Mouse (Mus musculus): ENCODE measurements around the gene Plcxd1. TPM values are rescaled to one million over a fixed set of nuclear protein-coding genes. Genes with fewer than 3 reads are reported as not detected.
"Not testable (repeated sequence)": the region's sequence is repeated elsewhere in the genome, so short reads cannot be mapped to it uniquely, and the experiment has no call there.

The Plcxd1 gene
- polyA plus RNA-seq, 1 experiment from 2014 or later = 0.33 TPM

GRCm38 (mm10) chr5:110104616-110105380, 5.0 kb downstream of the Plcxd1 start:
- no peak for ATAC-seq (replicated peaks; ENCODE audit: insufficient number of reproducible peaks, low FRiP score, low TSS enrichment)
- Histone ChIP-seq H3K27ac (ENCODE audit: low read depth, low read length) (no peak overlapping the region), H3K9ac (ENCODE audit: low read depth, low read length) (no peak overlapping the region), H3K27me3 (ENCODE audit: control insufficient read depth, insufficient read depth, low read length) (peaks cover 7% of the 10 kb centered on the region; the same call in 1 of the 2 replicates), H3K4me3 (ENCODE audit: low read depth, low read length) (no peak overlapping the region), H3K9me3 (replicated peaks; ENCODE audit: control insufficient read depth, low read length) (no peaks in the 10 kb centered on the region), H3K4me1 (ENCODE audit: control insufficient read depth, insufficient read depth, low read length) (peaks cover 15% of the 10 kb centered on the region), H3K4me2 (no peak overlapping the region), H3K36me3 (ENCODE audit: control insufficient read depth, insufficient read depth, low read length) (peaks cover 31% of the 10 kb centered on the region)
- WGBS (ENCODE audit: insufficient replicate concordance) = 92% methylated on average over 36 of the region's 36 CpGs

GRCm38 (mm10) chr5:110106140-110106871, 6.5 kb downstream of the Plcxd1 start:
- Histone ChIP-seq H3K36me3 (ENCODE audit: control insufficient read depth, insufficient read depth, low read length) (peaks cover 31% of the 10 kb centered on the region), H3K9ac (ENCODE audit: low read depth, low read length) (no peak overlapping the region), H3K4me2 (peak overlapping the region; percentile 95), H3K9me3 (replicated peaks; ENCODE audit: control insufficient read depth, low read length) (no peaks in the 10 kb centered on the region), H3K4me1 (ENCODE audit: control insufficient read depth, insufficient read depth, low read length) (peaks cover 15% of the 10 kb centered on the region), H3K4me3 (ENCODE audit: low read depth, low read length) (peak overlapping the region; percentile 85), H3K27me3 (ENCODE audit: control insufficient read depth, insufficient read depth, low read length) (no peaks in the 10 kb centered on the region), H3K27ac (ENCODE audit: low read depth, low read length) (no peak overlapping the region)
- 93% methylated on average over 26 of the region's 26 CpGs for WGBS (ENCODE audit: insufficient replicate concordance)
- no peak for ATAC-seq (replicated peaks; ENCODE audit: insufficient number of reproducible peaks, low FRiP score, low TSS enrichment)

GRCm38 (mm10) chr5:110106901-110107564, 7.3 kb downstream of the Plcxd1 start:
- H3K4me2 ChIP-seq = peak overlapping the region; percentile 95
- ATAC-seq (replicated peaks; ENCODE audit: insufficient number of reproducible peaks, low FRiP score, low TSS enrichment) = peak; percentile 16
- peak overlapping the region; percentile 97 for H3K27ac ChIP-seq (ENCODE audit: low read depth, low read length)
- H3K36me3 ChIP-seq (ENCODE audit: control insufficient read depth, insufficient read depth, low read length) = peaks cover 31% of the 10 kb centered on the region
- peak overlapping the region; percentile 94 for H3K9ac ChIP-seq (ENCODE audit: low read depth, low read length)
- 14% methylated on average over 41 of the region's 41 CpGs for WGBS (ENCODE audit: insufficient replicate concordance)
- H3K4me1 ChIP-seq (ENCODE audit: control insufficient read depth, insufficient read depth, low read length) = peaks cover 9% of the 10 kb centered on the region
- H3K4me3 ChIP-seq (ENCODE audit: low read depth, low read length) = peak overlapping the region; percentile 85
- H3K9me3 ChIP-seq (replicated peaks; ENCODE audit: control insufficient read depth, low read length) = no peaks in the 10 kb centered on the region
- H3K27me3 ChIP-seq (ENCODE audit: control insufficient read depth, insufficient read depth, low read length) = no peaks in the 10 kb centered on the region

- peak within 1 kb of the TSS; percentile 94 for H3K9ac ChIP-seq (ENCODE audit: low read depth, low read length)
- H3K4me3 ChIP-seq (ENCODE audit: low read depth, low read length) = peak within 1 kb of the TSS; percentile 85
- H3K9me3 ChIP-seq (replicated peaks; ENCODE audit: control insufficient read depth, low read length) = no peaks in the 10 kb centered on the region
- H3K36me3 ChIP-seq (ENCODE audit: control insufficient read depth, insufficient read depth, low read length) = peaks cover 33% of the 10 kb centered on the region
- peaks cover 8% of the 10 kb centered on the region for H3K4me1 ChIP-seq (ENCODE audit: control insufficient read depth, insufficient read depth, low read length)
- ATAC-seq (replicated peaks; ENCODE audit: insufficient number of reproducible peaks, low FRiP score, low TSS enrichment) = peak; percentile 86
- under 1% methylated on average over 70 of the region's 71 CpGs for WGBS (ENCODE audit: insufficient replicate concordance)
- H3K27me3 ChIP-seq (ENCODE audit: control insufficient read depth, insufficient read depth, low read length) = no peaks in the 10 kb centered on the region
- H3K27ac ChIP-seq (ENCODE audit: low read depth, low read length) = peak within 1 kb of the TSS; percentile 97
- H3K4me2 ChIP-seq = peak within 1 kb of the TSS; percentile 95
These were observed 8.0 kb downstream of the Plcxd1 start, which contains the start of gene Gtpbp6 for GRCm38 (mm10) chr5:110107581-110108304. Gene Gtpbp6 (minus strand): TSS chr5:110108197.

GRCm38 (mm10) chr5:110108305-110108628, 8.5 kb downstream of the Plcxd1 start:
- 0% methylated on average over 7 of the region's 7 CpGs for WGBS (ENCODE audit: insufficient replicate concordance)
- peak overlapping the region; percentile 94; the same call in 1 of the 2 replicates for H3K9ac ChIP-seq (ENCODE audit: low read depth, low read length)
- H3K27me3 ChIP-seq (ENCODE audit: control insufficient read depth, insufficient read depth, low read length) = no peaks in the 10 kb centered on the region
- peaks cover 34% of the 10 kb centered on the region for H3K36me3 ChIP-seq (ENCODE audit: control insufficient read depth, insufficient read depth, low read length)
- peak overlapping the region; percentile 95 for H3K4me2 ChIP-seq
- ATAC-seq (replicated peaks; ENCODE audit: insufficient number of reproducible peaks, low FRiP score, low TSS enrichment) = no peak
- peaks cover 8% of the 10 kb centered on the region for H3K4me1 ChIP-seq (ENCODE audit: control insufficient read depth, insufficient read depth, low read length)
- H3K9me3 ChIP-seq (replicated peaks; ENCODE audit: control insufficient read depth, low read length) = no peaks in the 10 kb centered on the region
- peak overlapping the region; percentile 97 for H3K27ac ChIP-seq (ENCODE audit: low read depth, low read length)
- H3K4me3 ChIP-seq (ENCODE audit: low read depth, low read length) = peak overlapping the region; percentile 85

- under 1% methylated on average over 12 of the region's 12 CpGs for WGBS (ENCODE audit: insufficient replicate concordance)
- Histone ChIP-seq H3K27me3 (ENCODE audit: control insufficient read depth, insufficient read depth, low read length) (no peaks in the 10 kb centered on the region), H3K9ac (ENCODE audit: low read depth, low read length) (peak within 1 kb of the TSS; percentile 75), H3K27ac (ENCODE audit: low read depth, low read length) (peak within 1 kb of the TSS; percentile 80), H3K36me3 (ENCODE audit: control insufficient read depth, insufficient read depth, low read length) (peaks cover 16% of the 10 kb centered on the region), H3K4me1 (ENCODE audit: control insufficient read depth, insufficient read depth, low read length) (peaks cover 8% of the 10 kb centered on the region), H3K9me3 (replicated peaks; ENCODE audit: control insufficient read depth, low read length) (no peaks in the 10 kb centered on the region), H3K4me3 (ENCODE audit: low read depth, low read length) (peak within 1 kb of the TSS; percentile 70), H3K4me2 (peak within 1 kb of the TSS; percentile 65)
- ATAC-seq (replicated peaks; ENCODE audit: insufficient number of reproducible peaks, low FRiP score, low TSS enrichment) = peak; percentile 29
These were observed 10.2 kb downstream of the Plcxd1 start, which contains the start of gene Zfp605 for GRCm38 (mm10) chr5:110109991-110110441. Gene Zfp605 (plus strand): TSS chr5:110110092.

GRCm38 (mm10) chr5:110122380-110122779, 22.6 kb downstream of the Plcxd1 start:
- not testable (repeated sequence) for H3K27me3 ChIP-seq (ENCODE audit: control insufficient read depth, insufficient read depth, low read length); ATAC-seq (replicated peaks; ENCODE audit: insufficient number of reproducible peaks, low FRiP score, low TSS enrichment); H3K27ac ChIP-seq (ENCODE audit: low read depth, low read length); H3K9me3 ChIP-seq (replicated peaks; ENCODE audit: control insufficient read depth, low read length); H3K4me1 ChIP-seq (ENCODE audit: control insufficient read depth, insufficient read depth, low read length); H3K9ac ChIP-seq (ENCODE audit: low read depth, low read length); H3K4me3 ChIP-seq (ENCODE audit: low read depth, low read length); H3K4me2 ChIP-seq
- peaks cover 18% of the 10 kb centered on the region for H3K36me3 ChIP-seq (ENCODE audit: control insufficient read depth, insufficient read depth, low read length)
- WGBS (ENCODE audit: insufficient replicate concordance) = 73% methylated on average over 3 of the region's 3 CpGs
